Mouse (Mus musculus): ENCODE results near the gene Fcer2a. TPM values are rescaled to one million over a fixed set of nuclear protein-coding genes. Genes with fewer than 3 reads are reported as not detected.
A peak's percentile ranks its signal among the peaks of the same experiment; 100 is the strongest.

The Fcer2a gene
- polyA plus RNA-seq, 1 experiment from 2014 or later: not detected

- no peak overlapping the region for H3K4me3 ChIP-seq (ENCODE audit: low read depth, low read length)
- TF ChIP-seq CTCF (IDR thresholded peaks at IDR 0.05; ENCODE audit: low read depth): no peak
- H3K27me3 ChIP-seq (replicated peaks; ENCODE audit: control insufficient read depth, insufficient read depth, low read length): no peaks in the 10 kb centered on the region
- H3K4me2 ChIP-seq (replicated peaks; ENCODE audit: low read depth): no peak overlapping the region
- H3K36me3 ChIP-seq (ENCODE audit: control insufficient read depth, insufficient read depth): no peaks in the 10 kb centered on the region
- no peak for ATAC-seq
- no peaks in the 10 kb centered on the region for H3K9me3 ChIP-seq (ENCODE audit: control insufficient read depth)
- no peaks in the 10 kb centered on the region for H3K4me1 ChIP-seq (replicated peaks; ENCODE audit: control insufficient read depth, insufficient read depth, low read length)
- no peak overlapping the region for H3K9ac ChIP-seq (ENCODE audit: low read depth, low read length)
- H3K27ac ChIP-seq (ENCODE audit: low read depth, low read length): no peak overlapping the region
- WGBS: 73% methylated on average over 12 of the region's 12 CpGs
Observed at GRCm38 (mm10) chr8:3717321-3717954, 23.5 kb upstream of the Fcer2a start.

GRCm38 (mm10) chr8:3711646-3712045 is 17.7 kb upstream of the Fcer2a start:
- no peak overlapping the region for H3K4me3 ChIP-seq (ENCODE audit: low read depth, low read length)
- no peaks in the 10 kb centered on the region for H3K27me3 ChIP-seq (replicated peaks; ENCODE audit: control insufficient read depth, insufficient read depth, low read length)
- no peak for ATAC-seq
- no peaks in the 10 kb centered on the region for H3K36me3 ChIP-seq (ENCODE audit: control insufficient read depth, insufficient read depth)
- WGBS: 38% methylated on average over 2 of the region's 2 CpGs
- H3K9ac ChIP-seq (ENCODE audit: low read depth, low read length): no peak overlapping the region
- no peaks in the 10 kb centered on the region for H3K4me1 ChIP-seq (replicated peaks; ENCODE audit: control insufficient read depth, insufficient read depth, low read length)
- no peaks in the 10 kb centered on the region for H3K9me3 ChIP-seq (ENCODE audit: control insufficient read depth)
- no peak overlapping the region for H3K4me2 ChIP-seq (replicated peaks; ENCODE audit: low read depth)
- no peak for TF ChIP-seq CTCF (IDR thresholded peaks at IDR 0.05; ENCODE audit: low read depth)
- H3K27ac ChIP-seq (ENCODE audit: low read depth, low read length): no peak overlapping the region

- no peaks in the 10 kb centered on the region for H3K27me3 ChIP-seq (replicated peaks; ENCODE audit: control insufficient read depth, insufficient read depth, low read length)
- no peak for TF ChIP-seq CTCF (IDR thresholded peaks at IDR 0.05; ENCODE audit: low read depth)
- 83% methylated on average over 3 of the region's 3 CpGs for WGBS
Observed at GRCm38 (mm10) chr8:3710312-3710711, 16.3 kb upstream of the Fcer2a start.

GRCm38 (mm10) chr8:3707611-3708010 is 13.6 kb upstream of the Fcer2a start:
- no peaks in the 10 kb centered on the region for H3K27me3 ChIP-seq (replicated peaks; ENCODE audit: control insufficient read depth, insufficient read depth, low read length)
- no peak overlapping the region for H3K27ac ChIP-seq (ENCODE audit: low read depth, low read length)
- H3K9ac ChIP-seq (ENCODE audit: low read depth, low read length): no peak overlapping the region
- no peaks in the 10 kb centered on the region for H3K36me3 ChIP-seq (ENCODE audit: control insufficient read depth, insufficient read depth)
- no peak for ATAC-seq
- no peaks in the 10 kb centered on the region for H3K9me3 ChIP-seq (ENCODE audit: control insufficient read depth)
- no peaks in the 10 kb centered on the region for H3K4me1 ChIP-seq (replicated peaks; ENCODE audit: control insufficient read depth, insufficient read depth, low read length)
- no peak overlapping the region for H3K4me3 ChIP-seq (ENCODE audit: low read depth, low read length)
- H3K4me2 ChIP-seq (replicated peaks; ENCODE audit: low read depth): no peak overlapping the region
- TF ChIP-seq CTCF (IDR thresholded peaks at IDR 0.05; ENCODE audit: low read depth): no peak
- WGBS: 62% methylated on average over 7 of the region's 7 CpGs

More at GRCm38 (mm10) chr8:3710312-3710711, 16.3 kb upstream of the Fcer2a start:
- Histone ChIP-seq H3K9ac (ENCODE audit: low read depth, low read length) (no peak overlapping the region), H3K4me3 (ENCODE audit: low read depth, low read length) (no peak overlapping the region), H3K36me3 (ENCODE audit: control insufficient read depth, insufficient read depth) (no peaks in the 10 kb centered on the region), H3K27ac (ENCODE audit: low read depth, low read length) (no peak overlapping the region), H3K4me1 (replicated peaks; ENCODE audit: control insufficient read depth, insufficient read depth, low read length) (no peaks in the 10 kb centered on the region), H3K9me3 (ENCODE audit: control insufficient read depth) (no peaks in the 10 kb centered on the region), H3K4me2 (replicated peaks; ENCODE audit: low read depth) (no peak overlapping the region)
- ATAC-seq: no peak

- H3K9ac ChIP-seq (ENCODE audit: low read depth, low read length): no peak overlapping the region
- no peaks in the 10 kb centered on the region for H3K4me1 ChIP-seq (replicated peaks; ENCODE audit: control insufficient read depth, insufficient read depth, low read length)
- no peaks in the 10 kb centered on the region for H3K27me3 ChIP-seq (replicated peaks; ENCODE audit: control insufficient read depth, insufficient read depth, low read length)
- TF ChIP-seq CTCF (IDR thresholded peaks at IDR 0.05; ENCODE audit: low read depth): peak; percentile 61
- no peak overlapping the region for H3K27ac ChIP-seq (ENCODE audit: low read depth, low read length)
- 61% methylated on average over 4 of the region's 4 CpGs for WGBS
- no peaks in the 10 kb centered on the region for H3K9me3 ChIP-seq (ENCODE audit: control insufficient read depth)
- no peak for ATAC-seq
- no peak overlapping the region for H3K4me2 ChIP-seq (replicated peaks; ENCODE audit: low read depth)
- H3K4me3 ChIP-seq (ENCODE audit: low read depth, low read length): no peak overlapping the region
- no peaks in the 10 kb centered on the region for H3K36me3 ChIP-seq (ENCODE audit: control insufficient read depth, insufficient read depth)
Observed at GRCm38 (mm10) chr8:3705711-3706110, 11.7 kb upstream of the Fcer2a start.

GRCm38 (mm10) chr8:3701491-3701890 is 7.5 kb upstream of the Fcer2a start:
- ATAC-seq: no peak; the same call in 1 of the 2 replicates
- no peak for TF ChIP-seq CTCF (IDR thresholded peaks at IDR 0.05; ENCODE audit: low read depth)
- Histone ChIP-seq H3K9me3 (ENCODE audit: control insufficient read depth) (no peaks in the 10 kb centered on the region), H3K4me2 (replicated peaks; ENCODE audit: low read depth) (no peak overlapping the region), H3K36me3 (ENCODE audit: control insufficient read depth, insufficient read depth) (no peaks in the 10 kb centered on the region), H3K27ac (ENCODE audit: low read depth, low read length) (no peak overlapping the region), H3K4me1 (replicated peaks; ENCODE audit: control insufficient read depth, insufficient read depth, low read length) (no peaks in the 10 kb centered on the region), H3K4me3 (ENCODE audit: low read depth, low read length) (no peak overlapping the region), H3K27me3 (replicated peaks; ENCODE audit: control insufficient read depth, insufficient read depth, low read length) (no peaks in the 10 kb centered on the region), H3K9ac (ENCODE audit: low read depth, low read length) (no peak overlapping the region)
- 93% methylated on average over 1 of the region's 1 CpGs for WGBS

Measured in intestine, postnatal 0 days (tissue).